Mouse (Mus musculus) kidney, adult 2 months (tissue): Measurements from ENCODE around the gene Srcin1. TPM values are rescaled to one million over a fixed set of nuclear protein-coding genes. Genes with fewer than 3 reads are reported as not detected.

Experiments used
- DNase-seq: peaks from one replicate; pipeline ENCODE4 v3.0.0; 2021
- H3K27ac ChIP-seq: fragments of 200-500 bp; 2 replicates; pipeline ENCODE4 v1.5.1; 2012; ENCODE audit warnings: low read depth, low read length, control low read depth, inconsistent platforms; ENCODE audit not compliant: insufficient read depth
- H3K27me3 ChIP-seq: fragments of 200-500 bp; replicated peaks from 2 replicates; pipeline ENCODE4 v1.6.1; 2012; ENCODE audit warnings: mild to moderate bottlenecking, moderate library complexity, low read length, inconsistent platforms; ENCODE audit not compliant: control insufficient read depth, insufficient read depth
- H3K36me3 ChIP-seq: fragments of 200-500 bp; 2 replicates; pipeline ENCODE4 v1.6.1; 2012; ENCODE audit warnings: mild to moderate bottlenecking, moderate library complexity, low read length, inconsistent platforms; ENCODE audit not compliant: control insufficient read depth, insufficient read depth
- H3K4me1 ChIP-seq: fragments of 200-500 bp; 2 replicates; pipeline ENCODE4 v1.6.1; 2011; ENCODE audit warnings: low read length; ENCODE audit not compliant: control insufficient read depth, insufficient read depth
- H3K4me3 ChIP-seq: fragments of 200-500 bp; 2 replicates; pipeline ENCODE4 v1.5.1; 2011; ENCODE audit warnings: mild to moderate bottlenecking, low read depth, low read length, control low read depth; ENCODE audit not compliant: insufficient read depth
- CTCF ChIP-seq: fragments of 200-500 bp; conservative IDR thresholded peaks from 2 replicates; pipeline ENCODE4 v1.5.1; 2011; ENCODE audit warnings: low read depth, mild to moderate bottlenecking, control low read depth, low read length, moderate library complexity, mixed read lengths; ENCODE audit not compliant: insufficient read depth, insufficient read length
- POLR2A ChIP-seq: fragments of 200-500 bp; IDR thresholded peaks from one replicate; pipeline ENCODE4 v1.6.1; 2011; ENCODE audit warnings: low read depth, low read length, control low read depth
- WGBS: fragments of 180-500 bp; shearing (Covaris S2); methylation state at CpG from one replicate; pipeline ENCODE4 v1.1.7; 2018; 5-methylcytosine and 5-hydroxymethylcytosine counted together
- polyA plus RNA-seq: library from polyadenylated mRNA; depleted of rRNA; stranded (reverse); fragments of >200 nt; gene quantifications from 2 replicates; pipeline ENCODE4 v1.2.3, GENCODE M21; 2012

The Srcin1 gene
- polyA plus RNA-seq, 1 experiment: 13.0 TPM

DNA sequence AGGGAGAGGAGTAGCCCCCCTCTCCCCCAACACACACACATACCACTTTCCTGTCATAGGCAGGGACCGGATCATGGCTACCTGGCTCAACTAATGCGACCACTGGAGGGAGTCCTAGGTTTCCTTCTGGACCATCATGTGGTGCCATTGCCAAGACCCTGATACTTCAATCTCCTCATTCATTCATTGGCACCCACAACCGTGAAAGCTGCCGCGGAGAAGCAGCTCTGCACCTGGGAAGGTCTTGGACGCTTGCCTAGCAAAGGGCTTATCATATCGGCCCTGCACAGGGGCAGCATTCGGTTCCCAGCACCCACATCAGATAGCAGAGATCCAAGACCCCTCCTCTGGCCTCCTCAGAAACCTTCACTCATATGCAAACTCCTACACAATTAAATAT, 69.7 kb downstream of the Srcin1 start:
- H3K4me1 ChIP-seq: no peaks in the 10 kb centered on the region
- no peak for TF ChIP-seq CTCF
- no peak for TF ChIP-seq POLR2A
- no peak overlapping the region for H3K27ac ChIP-seq
- no peaks in the 10 kb centered on the region for H3K27me3 ChIP-seq
- H3K36me3 ChIP-seq: no peaks in the 10 kb centered on the region
- 56% methylated on average over 8 of the region's 8 CpGs for WGBS
- H3K4me3 ChIP-seq: no peak overlapping the region
- DNase-seq: no peak

DNA sequence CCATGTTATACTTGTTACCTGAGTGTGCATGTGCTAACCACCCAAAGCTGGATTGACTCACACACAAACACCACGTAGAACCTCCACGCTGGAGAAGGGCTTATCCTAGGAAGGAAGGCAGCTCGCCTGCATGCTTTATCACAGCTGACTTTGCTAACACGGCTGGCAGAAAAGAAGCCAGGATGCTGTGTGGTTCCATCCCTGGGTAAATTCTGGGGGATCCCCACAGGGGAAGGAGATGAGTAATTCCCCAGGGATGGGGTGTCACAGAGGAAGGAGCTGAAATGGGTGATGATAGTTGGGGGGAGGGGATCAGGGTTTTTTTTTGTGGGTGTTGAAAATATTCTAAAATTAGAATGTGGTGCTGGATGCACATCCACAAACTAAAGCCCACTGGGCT, 70.2 kb downstream of the Srcin1 start:
- H3K36me3 ChIP-seq: no peaks in the 10 kb centered on the region
- no peaks in the 10 kb centered on the region for H3K27me3 ChIP-seq
- TF ChIP-seq CTCF (no peak), POLR2A (no peak)
- no peak for DNase-seq
- no peaks in the 10 kb centered on the region for H3K4me1 ChIP-seq
- H3K27ac ChIP-seq: no peak overlapping the region
- no peak overlapping the region for H3K4me3 ChIP-seq
- WGBS: 76% methylated on average over 4 of the region's 4 CpGs

DNA sequence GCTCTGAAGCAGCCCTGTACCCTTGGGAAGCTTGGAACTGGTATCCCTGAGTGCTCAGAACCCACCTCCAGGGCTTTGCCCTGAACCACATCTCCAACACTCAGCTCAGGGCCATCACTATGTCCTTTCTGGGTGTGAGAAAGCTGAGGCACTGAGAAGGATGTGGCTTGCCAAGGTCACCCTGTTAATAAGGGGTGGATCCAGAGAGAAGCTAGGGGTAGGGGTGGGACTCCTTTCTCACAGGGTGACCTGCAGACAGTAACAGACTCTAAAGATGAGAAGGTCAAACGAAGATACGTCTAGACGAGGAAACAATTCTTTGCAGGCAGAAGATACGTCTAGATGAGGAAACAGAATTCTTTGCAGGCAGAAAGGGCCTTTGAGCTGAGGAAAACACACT, 73.1 kb downstream of the Srcin1 start:
- Histone ChIP-seq H3K4me1 (peaks cover 1% of the 10 kb centered on the region; the same call in 1 of the 2 replicates), H3K27ac (no peak overlapping the region), H3K4me3 (no peak overlapping the region), H3K36me3 (no peaks in the 10 kb centered on the region), H3K27me3 (0 out of 2 replicates have a peak, but pooled peaks cover 1% of the 10 kb centered on the region)
- DNase-seq: no peak
- WGBS: 72% methylated on average over 4 of the region's 4 CpGs
- TF ChIP-seq CTCF: no peak

DNA sequence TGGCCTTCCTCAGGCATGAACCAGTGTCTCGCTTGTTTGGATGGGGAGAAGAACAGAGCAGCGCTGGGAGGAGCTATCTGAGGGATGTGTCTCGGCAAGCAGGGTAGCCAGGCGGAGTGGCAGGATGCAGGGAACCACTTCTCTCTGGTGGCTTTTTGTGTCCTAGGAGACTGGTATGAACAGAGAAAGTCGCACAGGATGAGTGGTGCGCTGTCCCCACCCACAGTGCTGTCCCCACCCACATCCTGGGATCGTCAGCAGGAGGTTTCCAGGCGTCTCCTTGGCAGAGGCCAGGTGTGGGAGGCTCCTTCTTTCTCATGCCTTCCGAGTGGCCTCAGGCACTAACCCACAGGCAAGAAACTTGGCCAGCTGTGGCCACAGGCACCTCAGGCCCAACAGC, 73.6 kb downstream of the Srcin1 start:
- TF ChIP-seq CTCF: no peak
- TF ChIP-seq POLR2A: no peak
- Histone ChIP-seq H3K4me3 (no peak overlapping the region), H3K27ac (no peak overlapping the region), H3K36me3 (no peaks in the 10 kb centered on the region), H3K4me1 (peaks cover 3% of the 10 kb centered on the region; the same call in 1 of the 2 replicates), H3K27me3 (0 out of 2 replicates have a peak, but pooled peaks cover 1% of the 10 kb centered on the region)
- DNase-seq: peak; percentile 20
- WGBS: 46% methylated on average over 9 of the region's 9 CpGs

DNA sequence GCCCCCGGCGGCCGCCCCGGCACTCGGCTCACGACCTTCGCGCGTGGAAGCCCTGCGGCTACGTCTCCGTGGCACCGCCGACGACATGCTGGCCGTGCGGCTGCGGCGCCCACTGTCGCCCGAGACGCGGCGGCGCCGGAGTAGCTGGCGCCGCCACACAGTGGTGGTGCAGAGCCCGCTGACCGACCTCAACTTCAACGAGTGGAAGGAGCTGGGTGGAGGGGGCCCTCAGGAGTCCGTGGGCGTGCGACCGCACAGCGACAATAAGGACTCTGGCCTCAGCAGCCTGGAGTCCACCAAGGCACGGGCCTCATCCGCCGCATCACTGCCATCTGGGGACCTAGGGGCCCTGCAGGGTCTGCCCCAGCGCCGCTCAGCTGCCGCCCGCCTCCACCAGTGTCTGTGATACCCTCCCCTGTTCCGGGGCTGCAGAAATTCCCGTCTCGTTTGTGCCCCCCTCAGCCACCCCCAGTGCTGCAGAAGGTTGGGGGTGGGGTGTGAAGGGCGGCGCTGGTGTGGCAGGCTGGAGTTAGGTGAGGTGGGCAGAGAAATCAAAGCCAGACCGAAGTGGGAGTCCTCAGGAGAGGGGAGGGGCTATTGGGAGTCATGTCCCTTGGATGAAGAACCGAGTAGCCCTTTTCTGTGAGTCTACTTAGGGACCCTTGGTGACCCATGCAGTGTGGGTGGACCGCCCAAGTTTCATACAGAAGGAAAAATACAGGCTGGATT, 75.1 kb downstream of the Srcin1 start:
- Histone ChIP-seq H3K4me1 (peaks cover 8% of the 10 kb centered on the region; the same call in 1 of the 2 replicates), H3K27ac (no peak overlapping the region), H3K36me3 (no peaks in the 10 kb centered on the region), H3K27me3 (0 out of 2 replicates have a peak, but pooled peaks cover 1% of the 10 kb centered on the region), H3K4me3 (no peak overlapping the region)
- no peak for DNase-seq
- no peak for TF ChIP-seq CTCF
- TF ChIP-seq POLR2A: no peak
- WGBS: 62% methylated on average over 51 of the region's 51 CpGs

DNA sequence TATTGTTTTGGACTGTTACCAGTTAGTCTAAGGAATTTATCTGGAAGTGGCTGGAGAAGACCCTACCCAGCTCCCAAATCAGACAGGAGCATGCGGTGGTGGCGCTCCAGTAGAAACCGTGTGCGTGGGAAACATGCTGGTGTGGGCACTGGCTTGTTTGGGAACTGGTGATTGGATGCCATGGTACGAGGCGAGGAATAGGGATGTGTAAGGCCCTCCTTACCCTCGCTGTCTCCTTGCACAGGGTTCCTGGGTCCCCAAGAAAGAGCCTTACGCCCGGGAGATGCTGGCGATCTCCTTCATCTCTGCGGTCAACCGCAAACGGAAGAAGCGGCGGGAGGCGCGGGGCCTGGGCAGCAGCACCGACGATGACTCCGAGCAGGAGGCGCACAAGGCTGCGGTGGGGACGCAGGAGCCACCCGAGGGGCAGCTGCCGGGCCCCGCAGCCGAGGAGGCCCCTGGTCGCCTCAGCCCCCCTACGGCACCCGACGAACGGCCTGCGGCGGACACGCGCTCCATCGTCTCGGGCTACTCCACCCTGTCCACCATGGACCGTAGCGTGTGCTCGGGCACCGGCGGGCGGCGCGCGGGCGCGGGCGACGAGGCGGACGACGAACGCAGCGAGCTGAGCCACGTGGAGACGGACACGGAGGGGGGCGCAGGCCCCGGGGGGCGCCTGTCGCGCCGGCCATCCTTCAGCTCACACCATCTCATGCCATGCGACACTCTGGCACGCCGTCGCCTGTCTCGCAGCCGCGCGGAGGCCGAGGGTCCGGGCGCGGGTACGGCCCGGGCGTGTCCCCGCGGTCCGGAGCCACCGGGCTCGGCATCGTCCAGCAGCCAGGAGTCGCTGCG, 75.9 kb downstream of the Srcin1 start, which contains the start of gene 4933428G20Rik:
4933428G20Rik (minus strand) TSS at position 476 of the 855 bp plus-strand sequence.
- Histone ChIP-seq H3K4me3 (no peak within 1 kb of the TSS), H3K27me3 (0 out of 2 replicates have a peak, but pooled peaks cover 1% of the 10 kb centered on the region), H3K4me1 (peaks cover 8% of the 10 kb centered on the region; the same call in 1 of the 2 replicates), H3K27ac (no peak within 1 kb of the TSS), H3K36me3 (no peaks in the 10 kb centered on the region)
- DNase-seq: no peak
- 51% methylated on average over 88 of the region's 88 CpGs for WGBS
- TF ChIP-seq CTCF: no peak
- TF ChIP-seq POLR2A: no peak

DNA sequence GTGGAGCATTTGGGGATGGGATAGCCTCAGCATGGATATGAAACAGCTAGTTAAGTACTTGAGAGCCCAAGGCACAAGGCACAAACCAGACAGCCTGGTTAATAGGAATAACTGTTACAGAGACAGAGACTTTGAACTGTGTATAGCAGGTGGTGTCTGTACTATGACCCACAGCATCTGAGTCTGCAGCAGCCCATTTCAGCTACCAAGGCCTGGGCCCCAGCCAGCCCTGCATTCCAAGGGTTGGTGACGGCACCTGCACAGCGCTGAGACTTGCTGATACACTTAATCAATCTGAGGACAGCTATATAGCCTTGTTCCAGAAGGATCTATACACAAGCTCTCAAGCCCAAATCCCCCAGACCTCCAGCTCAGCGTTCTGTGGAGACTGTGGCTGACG, 78.4 kb downstream of the Srcin1 start:
- Histone ChIP-seq H3K36me3 (no peaks in the 10 kb centered on the region), H3K27ac (peak overlapping the region; percentile 54), H3K27me3 (0 out of 2 replicates have a peak, but pooled peaks cover 1% of the 10 kb centered on the region), H3K4me3 (no peak overlapping the region), H3K4me1 (peaks cover 8% of the 10 kb centered on the region; the same call in 1 of the 2 replicates)
- TF ChIP-seq CTCF (no peak), POLR2A (no peak)
- 63% methylated on average over 4 of the region's 4 CpGs for WGBS
- DNase-seq: peak; percentile 93
